Mouse (Mus musculus) limb, embryonic 11.5 days (tissue): ENCODE data around the gene Cxcl17. TPM values are rescaled to one million over a fixed set of nuclear protein-coding genes. Genes with fewer than 3 reads are reported as not detected.
A peak's percentile ranks its signal among the peaks of the same experiment; 100 is the strongest.

Experiments used
- ATAC-seq: fragments of 200-750 bp; cut with Nextera tagmentation; 2 replicates; pipeline ENCODE4 v1.8.0; 2017; ENCODE audit warnings: low read depth; ENCODE audit not compliant: insufficient number of reproducible peaks, low FRiP score, low TSS enrichment
- DNase-seq: peaks from one replicate; pipeline ENCODE4 v3.0.0-alpha.2; 2015; ENCODE audit warnings: low spot score
- H3K27ac ChIP-seq: fragments of 300-500 bp; sonication (generic); replicated peaks from 2 replicates; pipeline ENCODE4 v1.5.1; 2014; ENCODE audit warnings: low read depth, mild to moderate bottlenecking, low read length
- H3K27me3 ChIP-seq: fragments of 300-500 bp; sonication (generic); 2 replicates; pipeline ENCODE4 v1.6.1; 2014; ENCODE audit warnings: mild to moderate bottlenecking, low read length, mixed read lengths; ENCODE audit not compliant: control insufficient read depth, insufficient read depth
- H3K36me3 ChIP-seq: fragments of 300-500 bp; sonication (generic); 2 replicates; pipeline ENCODE4 v1.6.1; 2014; ENCODE audit warnings: mild to moderate bottlenecking, low read length, moderate library complexity, mixed read lengths; ENCODE audit not compliant: control insufficient read depth, insufficient read depth
- H3K4me1 ChIP-seq: fragments of 300-500 bp; sonication (generic); 2 replicates; pipeline ENCODE4 v1.6.1; 2014; ENCODE audit warnings: low read length, mixed read lengths; ENCODE audit not compliant: control insufficient read depth, insufficient read depth
- H3K4me2 ChIP-seq: fragments of 300-500 bp; sonication (generic); 2 replicates; pipeline ENCODE4 v1.6.1; 2014; ENCODE audit warnings: low read depth, mild to moderate bottlenecking, moderate library complexity; ENCODE audit not compliant: severe bottlenecking
- H3K4me3 ChIP-seq: fragments of 300-500 bp; sonication (generic); 2 replicates; pipeline ENCODE4 v1.5.1; 2014; ENCODE audit warnings: low read depth, low read length
- H3K9ac ChIP-seq: fragments of 300-500 bp; sonication (generic); 2 replicates; pipeline ENCODE4 v1.6.1; 2014; ENCODE audit warnings: mild to moderate bottlenecking, low read length
- H3K9me3 ChIP-seq: fragments of 300-500 bp; sonication (generic); 2 replicates; pipeline ENCODE4 v1.6.1; 2016; ENCODE audit warnings: low read length; ENCODE audit not compliant: control insufficient read depth
- WGBS: fragments of 180-500 bp; shearing (Covaris S2); extraction: QIAGEN DNeasy Blood & Tissue Kit; methylation state at CpG from one replicate; pipeline ENCODE4 v1.1.7; 2014; 5-methylcytosine and 5-hydroxymethylcytosine counted together
- polyA plus RNA-seq: library from polyadenylated mRNA; unstranded; fragments of >200 nt; fragmentation: Nextera tagmentation; extraction: Ambion mirVana; gene quantifications from 2 replicates; pipeline ENCODE4 v1.2.1, GENCODE M21; 2014

Gene Cxcl17
- polyA plus RNA-seq, 1 experiment from 2014 or later, result 0.33 TPM

DNA sequence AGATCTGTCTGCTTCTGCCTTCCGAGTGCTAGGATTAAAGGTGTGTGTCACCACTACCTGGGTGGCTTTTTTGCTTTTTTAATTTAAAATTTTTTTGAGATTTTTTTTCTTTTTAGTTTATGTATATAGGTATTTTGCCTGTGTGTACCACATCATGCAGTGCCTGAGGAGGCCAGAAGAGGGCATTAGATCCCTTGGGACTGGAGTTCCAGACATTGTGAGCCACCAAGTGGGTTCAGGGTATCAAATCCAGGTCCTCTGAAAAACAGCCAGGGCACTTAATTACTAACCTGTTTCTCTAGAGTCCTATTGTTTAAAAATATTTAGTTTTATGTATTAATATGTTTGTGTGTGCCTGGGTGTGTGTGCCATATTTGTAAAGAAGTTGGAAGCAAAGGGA, 4.9 kb upstream of the Cxcl17 start:
- H3K27ac ChIP-seq, result no peak overlapping the region
- no peaks in the 10 kb centered on the region for H3K4me1 ChIP-seq
- WGBS, result 74% methylated on average over 1 of the region's 1 CpGs
- H3K9ac ChIP-seq, result no peak overlapping the region
- no peak overlapping the region for H3K4me3 ChIP-seq
- no peaks in the 10 kb centered on the region for H3K36me3 ChIP-seq
- no peaks in the 10 kb centered on the region; the same call in 1 of the 2 replicates for H3K27me3 ChIP-seq
- H3K9me3 ChIP-seq, result no peaks in the 10 kb centered on the region
- ATAC-seq (no peak), DNase-seq (peak; percentile 53)
- no peak overlapping the region for H3K4me2 ChIP-seq

DNA sequence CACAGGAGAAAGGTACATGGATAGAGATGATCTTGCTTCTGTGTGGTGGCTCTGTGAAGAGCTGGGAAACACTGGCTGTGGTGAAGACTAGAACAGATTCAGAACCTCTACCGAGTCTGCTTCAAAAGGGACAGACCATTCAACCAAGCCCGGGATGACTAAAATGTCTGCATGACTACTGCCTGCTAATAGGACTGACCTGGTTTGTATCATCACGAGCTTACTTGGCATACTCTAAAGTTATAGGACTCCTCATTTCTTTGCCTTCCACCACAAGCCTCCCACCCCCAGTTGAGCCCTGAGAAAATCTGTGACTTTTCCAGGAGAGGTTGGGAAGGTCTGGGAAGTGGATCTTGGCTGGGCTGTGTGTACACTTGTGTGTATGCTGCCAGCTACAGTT, 825 bp downstream of the Cxcl17 start:
- no peaks in the 10 kb centered on the region for H3K27me3 ChIP-seq
- WGBS, result 83% methylated on average over 3 of the region's 3 CpGs
- H3K4me3 ChIP-seq, result no peak overlapping the region
- H3K4me1 ChIP-seq, result no peaks in the 10 kb centered on the region
- no peaks in the 10 kb centered on the region for H3K36me3 ChIP-seq
- no peak overlapping the region for H3K9ac ChIP-seq
- H3K4me2 ChIP-seq, result no peak overlapping the region
- no peak for ATAC-seq
- H3K9me3 ChIP-seq, result no peaks in the 10 kb centered on the region
- H3K27ac ChIP-seq, result no peak overlapping the region
- no peak for DNase-seq

GRCm38 (mm10) chr7:25410969-25411615, 1.6 kb downstream of the Cxcl17 start:
- Histone ChIP-seq H3K4me3 (no peak overlapping the region), H3K27ac (no peak overlapping the region), H3K4me2 (no peak overlapping the region), H3K36me3 (no peaks in the 10 kb centered on the region), H3K9ac (no peak overlapping the region), H3K27me3 (no peaks in the 10 kb centered on the region), H3K9me3 (no peaks in the 10 kb centered on the region), H3K4me1 (no peaks in the 10 kb centered on the region)
- DNase-seq (no peak), ATAC-seq (no peak)
- WGBS, result 79% methylated on average over 1 of the region's 1 CpGs

- peak; percentile 35 for DNase-seq
- Histone ChIP-seq H3K4me3 (no peak overlapping the region), H3K27me3 (no peaks in the 10 kb centered on the region), H3K4me1 (no peaks in the 10 kb centered on the region), H3K36me3 (no peaks in the 10 kb centered on the region), H3K9ac (no peak overlapping the region), H3K4me2 (no peak overlapping the region), H3K27ac (no peak overlapping the region), H3K9me3 (no peaks in the 10 kb centered on the region)
- no peak for ATAC-seq
- WGBS, result 50% methylated on average over 4 of the region's 4 CpGs
Measured at GRCm38 (mm10) chr7:25409114-25409760, 3.4 kb downstream of the Cxcl17 start.

- H3K4me2 ChIP-seq, result no peak overlapping the region
- peaks cover 12% of the 10 kb centered on the region for H3K4me1 ChIP-seq
- H3K9ac ChIP-seq, result no peak overlapping the region
- no peaks in the 10 kb centered on the region for H3K36me3 ChIP-seq
- no peaks in the 10 kb centered on the region for H3K27me3 ChIP-seq
- H3K27ac ChIP-seq, result no peak overlapping the region
- ATAC-seq, result no peak
- H3K9me3 ChIP-seq, result no peaks in the 10 kb centered on the region
- no peak overlapping the region for H3K4me3 ChIP-seq
- 87% methylated on average over 7 of the region's 7 CpGs for WGBS
- DNase-seq, result no peak
Measured at GRCm38 (mm10) chr7:25406468-25406867, 6.2 kb downstream of the Cxcl17 start.

- Histone ChIP-seq H3K27ac (no peak overlapping the region; the same call in 1 of the 2 replicates), H3K9me3 (no peaks in the 10 kb centered on the region), H3K9ac (no peak overlapping the region), H3K4me3 (no peak overlapping the region), H3K36me3 (no peaks in the 10 kb centered on the region), H3K27me3 (no peaks in the 10 kb centered on the region), H3K4me1 (peaks cover 17% of the 10 kb centered on the region), H3K4me2 (no peak overlapping the region)
- peak; percentile 71 for DNase-seq
- ATAC-seq, result 0 out of 2 replicates have a peak, but pooled peaks have one; percentile 24
- WGBS, result 0% methylated on average over 2 of the region's 2 CpGs
Measured at GRCm38 (mm10) chr7:25402671-25403101, 10.0 kb downstream of the Cxcl17 start.

DNA sequence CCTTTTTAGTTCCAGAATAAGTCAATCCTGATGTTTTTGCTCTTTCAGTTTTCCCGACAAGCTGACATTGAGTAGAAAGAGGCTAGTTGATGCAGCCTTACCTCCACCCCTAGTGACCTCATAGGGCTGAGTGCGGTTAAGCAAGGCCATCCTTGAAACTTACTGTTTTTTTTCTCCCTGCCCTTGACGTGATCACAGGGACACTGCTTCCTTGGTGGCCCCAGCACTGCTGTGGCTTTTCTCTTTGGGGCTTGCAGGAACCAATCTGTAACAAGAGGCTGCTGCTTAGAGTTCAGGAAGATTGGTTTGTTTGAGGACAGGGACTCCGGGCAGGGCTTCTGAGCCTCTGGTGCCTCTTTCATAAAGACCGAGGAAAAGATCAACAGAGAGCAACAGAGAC, 10.7 kb downstream of the Cxcl17 start:
- peak; percentile 28 for DNase-seq
- WGBS, result 13% methylated on average over 5 of the region's 5 CpGs
- H3K27ac ChIP-seq, result peak overlapping the region; percentile 30; the same call in 1 of the 2 replicates
- H3K9me3 ChIP-seq, result no peaks in the 10 kb centered on the region
- H3K27me3 ChIP-seq, result no peaks in the 10 kb centered on the region
- H3K4me1 ChIP-seq, result peaks cover 17% of the 10 kb centered on the region
- ATAC-seq, result no peak
- no peak overlapping the region for H3K9ac ChIP-seq
- no peaks in the 10 kb centered on the region for H3K36me3 ChIP-seq
- H3K4me2 ChIP-seq, result no peak overlapping the region
- no peak overlapping the region for H3K4me3 ChIP-seq

DNA sequence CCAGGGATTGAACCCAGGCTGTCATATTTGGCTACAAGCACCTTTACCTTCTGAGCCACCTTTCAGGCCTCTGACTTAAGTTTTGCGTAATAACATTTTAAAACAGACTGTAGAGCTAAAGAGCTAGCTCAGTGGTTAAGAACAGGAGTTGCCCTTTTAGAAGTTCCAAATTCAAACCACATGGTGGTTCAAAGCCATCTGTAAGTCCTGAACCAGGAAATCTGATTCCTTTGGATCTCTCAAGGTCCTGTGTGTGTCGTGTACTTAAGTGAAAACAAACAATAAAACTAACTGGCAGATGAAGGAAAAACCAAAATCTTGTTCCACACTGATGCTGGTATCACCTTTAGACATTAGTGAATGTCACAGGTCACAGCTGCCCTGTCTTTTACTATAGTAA, 11.1 kb downstream of the Cxcl17 start:
- no peak overlapping the region for H3K9ac ChIP-seq
- H3K27ac ChIP-seq, result peak overlapping the region; percentile 30; the same call in 1 of the 2 replicates
- 9% methylated on average over 2 of the region's 2 CpGs for WGBS
- H3K4me1 ChIP-seq, result peaks cover 17% of the 10 kb centered on the region
- no peaks in the 10 kb centered on the region for H3K9me3 ChIP-seq
- no peak for DNase-seq
- no peak overlapping the region for H3K4me2 ChIP-seq
- no peaks in the 10 kb centered on the region for H3K36me3 ChIP-seq
- H3K4me3 ChIP-seq, result no peak overlapping the region
- H3K27me3 ChIP-seq, result no peaks in the 10 kb centered on the region
- no peak for ATAC-seq
